Mouse (Mus musculus): ENCODE measurements at regions not wholly inside any gene's neighbourhood (a gene's known extent, or its start where the extent isn't known, plus 50 kb on each side); places are given as distances from the start of the nearest gene placed in this dataset.

DNA sequence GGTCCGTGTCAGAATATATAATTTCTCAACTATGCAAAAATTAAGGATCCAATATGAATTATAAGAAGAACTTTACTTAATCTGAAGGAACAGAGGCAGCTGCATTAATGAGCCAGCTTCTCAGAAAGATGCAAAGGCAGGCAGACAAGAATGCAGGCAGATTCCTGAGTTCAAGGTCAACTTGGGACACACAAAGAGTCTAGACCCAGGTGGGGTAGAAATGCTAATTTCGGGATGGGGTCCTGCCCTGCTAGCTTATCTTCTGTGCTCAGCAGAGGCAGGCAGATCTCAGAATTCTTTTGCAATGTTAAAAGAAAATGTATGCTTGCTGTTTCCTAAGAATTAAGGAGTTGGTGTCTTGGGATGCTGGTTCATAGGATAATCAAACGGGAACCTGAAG lies 181.9 kb upstream of the Dlgap1 start:
- DNase-seq (ENCODE audit: low spot score in 2 of 2): no peak

DNA sequence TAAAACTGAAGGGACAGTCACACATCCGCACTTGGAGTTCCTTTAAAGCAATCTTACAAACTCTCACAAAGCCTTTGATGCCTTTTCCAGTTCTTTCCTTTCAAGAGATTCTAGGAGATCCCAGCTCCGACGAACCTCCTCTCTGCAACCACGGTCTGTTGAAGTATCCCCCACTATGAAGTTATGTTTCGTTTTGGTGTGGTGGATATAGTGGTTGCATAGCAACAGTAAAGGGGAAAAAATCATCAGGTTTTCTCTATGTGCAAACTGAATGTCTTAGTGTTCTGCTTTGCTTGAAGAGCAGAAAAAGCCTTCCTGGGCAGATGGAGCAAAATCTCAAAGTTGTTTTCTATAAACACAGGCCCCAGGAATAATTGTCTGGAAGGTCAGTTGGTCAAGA lies 147.4 kb upstream of the Dlgap1 start:
- DNase-seq (ENCODE audit: low spot score in 2 of 2): no peak

DNA sequence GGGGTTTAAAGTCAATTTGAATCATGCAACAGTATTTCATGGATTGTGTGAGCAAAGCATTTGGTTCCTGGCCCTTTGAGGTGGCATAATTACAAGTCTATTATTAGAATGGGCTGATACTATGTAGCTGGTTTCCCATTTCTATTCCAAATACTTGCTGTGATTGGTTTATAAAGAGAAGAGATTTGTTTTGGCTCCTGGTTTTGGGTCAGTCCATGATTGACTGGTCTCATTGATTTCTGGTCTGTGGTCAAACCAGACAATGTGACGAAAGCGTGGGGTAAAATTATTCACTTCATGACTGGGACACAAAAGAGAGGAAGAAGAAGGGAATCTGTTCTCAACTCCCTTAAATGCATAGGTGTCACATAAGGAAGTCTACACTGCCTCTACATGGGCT lies 147.0 kb upstream of the Dlgap1 start:
- no peak for DNase-seq (ENCODE audit: low spot score in 2 of 2)

DNA sequence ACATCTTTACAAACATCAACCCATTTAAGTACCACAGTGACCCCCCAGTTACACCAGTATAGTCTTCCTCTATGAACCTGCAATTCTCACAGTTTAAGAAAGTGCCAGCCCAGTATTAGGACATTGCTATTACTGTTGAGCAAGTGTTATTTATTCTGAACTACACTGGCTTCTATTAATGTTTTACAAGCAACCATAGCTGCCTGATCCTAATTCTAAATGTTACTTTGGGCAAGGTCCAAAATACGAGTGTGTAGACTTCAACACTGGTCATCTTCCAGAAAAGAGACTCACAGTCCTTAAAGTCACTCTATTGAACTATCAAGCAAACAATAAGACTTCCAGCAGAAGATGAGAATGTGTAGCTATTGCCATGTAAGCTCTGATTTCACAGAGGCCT lies 146.0 kb upstream of the Dlgap1 start:
- DNase-seq (ENCODE audit: low spot score in 2 of 2): no peak

DNA sequence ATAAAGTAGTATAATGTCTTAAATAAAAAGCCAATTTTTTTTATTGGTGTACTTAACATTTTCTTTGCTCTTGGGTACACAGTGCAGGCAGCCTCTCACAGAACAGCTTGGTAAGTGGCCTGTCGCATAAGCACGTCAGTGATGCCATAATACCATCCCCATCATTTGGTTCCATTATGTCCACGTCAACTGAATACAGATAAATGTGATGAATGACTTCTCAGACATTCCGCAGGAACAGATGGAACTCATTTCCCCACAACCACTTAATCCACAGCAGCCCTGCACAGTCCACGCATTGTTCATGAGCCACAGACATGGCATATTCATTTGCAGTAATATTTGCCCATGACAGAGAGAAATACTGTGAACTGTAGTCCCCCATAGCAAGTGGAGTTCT lies 127.6 kb upstream of the Dlgap1 start:
- no peak for DNase-seq (ENCODE audit: low spot score in 2 of 2)

DNA sequence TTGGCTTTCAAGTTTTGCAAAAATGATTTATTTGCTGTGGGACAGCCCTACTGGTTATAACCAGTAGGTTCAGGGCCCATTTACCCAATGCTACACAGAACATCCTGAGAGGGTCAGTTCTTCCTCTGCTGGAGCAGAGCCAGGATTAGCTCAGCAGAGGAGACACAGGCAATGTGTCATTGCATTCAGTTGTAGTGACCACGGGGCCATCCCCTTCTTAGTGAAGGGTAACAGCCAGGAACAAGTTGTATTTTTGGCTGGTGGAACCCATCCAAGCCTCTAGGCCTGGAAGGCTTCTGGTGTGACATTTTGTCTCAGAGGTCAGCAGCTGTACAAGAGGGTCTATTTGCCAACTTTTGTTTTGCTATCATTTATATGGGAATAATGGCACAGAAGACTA lies 120.6 kb upstream of the Dlgap1 start:
- no peak for DNase-seq (ENCODE audit: low spot score in 2 of 2)

DNA sequence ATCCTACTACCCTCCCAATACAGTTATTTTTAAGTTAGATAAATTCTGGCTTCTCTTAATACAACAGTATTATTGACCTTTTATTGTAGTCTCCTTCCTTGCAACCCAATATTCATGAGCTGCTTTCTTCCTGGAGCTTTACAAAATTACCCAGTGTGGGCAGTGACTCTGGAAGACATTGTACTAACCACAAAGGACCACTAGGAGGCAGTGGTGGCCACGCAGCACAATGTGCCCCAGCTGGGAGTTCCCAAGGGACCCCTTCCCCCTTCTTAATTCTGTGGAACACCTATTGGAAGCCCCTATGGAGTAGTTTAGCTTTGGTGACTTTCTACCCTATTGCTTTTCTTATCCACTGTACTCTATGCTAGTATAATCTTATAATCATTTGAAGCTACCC lies 118.8 kb upstream of the Dlgap1 start:
- no peak for DNase-seq (ENCODE audit: low spot score in 2 of 2)

DNA sequence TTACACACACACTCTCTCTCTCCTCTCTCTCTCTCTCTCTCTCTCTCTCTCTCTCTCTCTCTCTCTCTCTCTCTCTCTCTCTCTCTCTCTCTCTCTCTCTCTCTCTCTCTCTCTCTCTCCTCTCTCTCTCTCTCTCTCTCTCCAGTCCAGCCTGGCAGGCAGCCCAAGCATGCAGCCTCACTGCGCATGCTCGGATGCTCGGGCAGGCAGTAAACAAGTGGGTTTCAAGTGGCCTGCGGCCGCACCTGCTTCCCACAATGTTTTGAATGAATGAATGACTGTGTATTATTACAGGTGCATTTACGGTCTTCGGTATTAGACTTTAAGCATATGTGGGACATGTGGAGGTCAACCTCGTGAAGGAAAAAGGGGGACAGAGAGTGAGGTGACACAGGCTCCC lies 88.9 kb upstream of the Dlgap1 start:
- peak; percentile 35 to 52 for DNase-seq (ENCODE audit: low spot score in 2 of 2)

DNA sequence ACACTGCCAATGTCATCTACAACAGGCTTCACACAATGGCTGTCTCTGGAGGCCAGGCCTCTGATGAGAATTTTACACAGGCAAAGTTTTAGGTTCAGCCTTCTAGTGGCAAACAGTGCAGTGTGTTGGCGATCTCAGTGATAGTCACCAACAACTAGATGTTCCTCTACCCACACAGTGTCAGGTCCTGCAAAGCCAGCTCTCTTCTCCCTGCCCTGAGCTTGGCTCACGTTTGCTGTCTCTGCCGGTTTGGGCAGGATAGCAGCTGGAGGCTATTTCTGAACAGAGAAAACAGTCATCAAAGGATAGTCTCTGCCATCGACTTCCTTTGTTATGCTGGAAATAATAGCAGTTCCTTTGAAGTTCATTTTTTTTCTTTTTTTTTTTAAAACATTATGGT lies 74.9 kb upstream of the Dlgap1 start:
- no peak for DNase-seq (ENCODE audit: low spot score in 2 of 2)

Measured in layer of hippocampus, postnatal 10 days (tissue).